Comparison of ENCODE assay signal across 10 mouse cellular contexts in genomic region chr2:34530042-34530441, GRCm38 (mm10).
A peak's percentile ranks its signal among the peaks of the same experiment; 100 is the strongest.
DNase-seq lines count a peak whose midpoint lies in the region; ATAC-seq and TF ChIP-seq lines count a peak whose summit lies in the region.
"Had no signal": no experiment of that assay in that cellular context is flagged by ENCODE, and none has a peak within 500 bp of the region (broad histone marks: within the 10 kb centered on the region; RNA-seq: fewer than 3 reads in every experiment).

No protein-coding gene starts in this region.

- no peaks in the 10 kb centered on the region for H3K9me3 ChIP-seq in hindbrain, embryonic 10.5 days
- H3K9me3 ChIP-seq in hindbrain, embryonic 12.5 days (replicated peaks) = no peaks in the 10 kb centered on the region
- no peaks in the 10 kb centered on the region for H3K9me3 ChIP-seq in hindbrain, postnatal 0 days (ENCODE audit: low read length)
- H3K9me3 ChIP-seq: heart, embryonic 10.5 days; liver, embryonic 13.5 days had no signal

- whole genome bisulfite sequencing in hindbrain, embryonic 10.5 days = 29% methylated on average over 3 of the region's 3 CpGs
- whole genome bisulfite sequencing in hindbrain, embryonic 12.5 days = 24% methylated on average over 3 of the region's 3 CpGs
- WGBS in hindbrain, postnatal 0 days = 32% methylated on average over 3 of the region's 3 CpGs

- H3K9ac ChIP-seq in hindbrain, embryonic 12.5 days = no peak overlapping the region
- H3K9ac ChIP-seq in hindbrain, postnatal 0 days (replicated peaks; ENCODE audit: low read length) = no peak overlapping the region
- H3K9ac ChIP-seq: liver, embryonic 13.5 days had no signal

- DNase-seq in hindbrain, embryonic 10.5 days (ENCODE audit: low spot score) = peak; percentile 24
- peak; percentile 37 for DNase-seq in A20 (ENCODE audit: low read depth, low spot score)
- DNase-seq in adrenal gland, postnatal 10 days = peak; percentile 56
- DNase-seq in hindbrain, postnatal 0 days (ENCODE audit: low spot score) = peak; percentile 53
- no peak for DNase-seq in natural killer cell, adult 2 months (ENCODE audit: low spot score in 2 of 2)
- no peak for DNase-seq in urinary bladder, postnatal 25 days (ENCODE audit: low spot score)
- no peak for DNase-seq in left cerebral cortex, adult 9 months (ENCODE audit: low spot score in 2 of 2)
- DNase-seq: liver, embryonic 13.5 days had no signal

- no peak overlapping the region for H3K4me3 ChIP-seq in hindbrain, embryonic 10.5 days
- no peak overlapping the region for H3K4me3 ChIP-seq in hindbrain, embryonic 12.5 days
- no peak overlapping the region for H3K4me3 ChIP-seq in hindbrain, postnatal 0 days (ENCODE audit: low read length)
- H3K4me3 ChIP-seq: heart, embryonic 10.5 days; liver, embryonic 13.5 days had no signal

- no peak for ATAC-seq in hindbrain, embryonic 12.5 days (ENCODE audit: low FRiP score)
- no peak for ATAC-seq in hindbrain, postnatal 0 days

- peaks cover 15% of the 10 kb centered on the region; the same call in 1 of the 2 replicates for H3K4me1 ChIP-seq in hindbrain, embryonic 10.5 days (replicated peaks)
- peaks cover 37% of the 10 kb centered on the region for H3K4me1 ChIP-seq in hindbrain, embryonic 12.5 days
- peaks cover 5% of the 10 kb centered on the region; the same call in 1 of the 2 replicates for H3K4me1 ChIP-seq in hindbrain, postnatal 0 days (ENCODE audit: insufficient read depth, low read length)
- H3K4me1 ChIP-seq: liver, embryonic 13.5 days had no signal

- peak overlapping the region; percentile 40; the same call in 1 of the 2 replicates for H3K27ac ChIP-seq in hindbrain, embryonic 10.5 days
- H3K27ac ChIP-seq in hindbrain, embryonic 12.5 days = no peak overlapping the region
- no peak overlapping the region for H3K27ac ChIP-seq in hindbrain, postnatal 0 days
- H3K27ac ChIP-seq: heart, embryonic 10.5 days; liver, embryonic 13.5 days had no signal

- no peaks in the 10 kb centered on the region for H3K27me3 ChIP-seq in hindbrain, embryonic 10.5 days (ENCODE audit: insufficient read depth, poor library complexity, severe bottlenecking)
- no peaks in the 10 kb centered on the region for H3K27me3 ChIP-seq in hindbrain, embryonic 12.5 days
- no peaks in the 10 kb centered on the region for H3K27me3 ChIP-seq in hindbrain, postnatal 0 days (ENCODE audit: insufficient read depth, low read length)
- H3K27me3 ChIP-seq: liver, embryonic 13.5 days had no signal

- TF ChIP-seq CTCF in hindbrain, postnatal 0 days (IDR thresholded peaks at IDR 0.05; ENCODE audit: low read depth) = peak; percentile 60

- H3K36me3 ChIP-seq in hindbrain, embryonic 10.5 days = no peaks in the 10 kb centered on the region
- no peaks in the 10 kb centered on the region for H3K36me3 ChIP-seq in hindbrain, embryonic 12.5 days
- no peaks in the 10 kb centered on the region for H3K36me3 ChIP-seq in hindbrain, postnatal 0 days (ENCODE audit: insufficient read depth, low read length)

- H3K4me2 ChIP-seq in hindbrain, embryonic 12.5 days (replicated peaks) = no peak overlapping the region
- no peak overlapping the region for H3K4me2 ChIP-seq in hindbrain, postnatal 0 days (ENCODE audit: low read depth, low read length)
- H3K4me2 ChIP-seq: liver, embryonic 13.5 days had no signal

Comparison
In these comparisons a context has a peak if more than half of its experiments do, and no peak if none do; other contexts are left out.
1. DNase-seq: peak in hindbrain, embryonic 10.5 days (single experiment), A20 (single experiment), adrenal gland, postnatal 10 days (single experiment) and hindbrain, postnatal 0 days (single experiment); none in natural killer cell, adult 2 months (0 of 2), urinary bladder, postnatal 25 days (single experiment) and left cerebral cortex, adult 9 months (0 of 2).